Mouse (Mus musculus) hindbrain, embryonic 16.5 days (tissue): ENCODE results near the gene Lgals4. TPM values are rescaled to one million over a fixed set of nuclear protein-coding genes. Genes with fewer than 3 reads are reported as not detected.
"Not testable (repeated sequence)": the region's sequence is repeated elsewhere in the genome, so short reads cannot be mapped to it uniquely, and the experiment has no call there.

ENCODE experiments used
- ATAC-seq: fragments of 200-750 bp; cut with Nextera tagmentation; 2 replicates; pipeline ENCODE4 v1.8.0; 2017; ENCODE audit warnings: moderate TSS enrichment, moderate library complexity
- H3K27ac ChIP-seq: fragments of 300-500 bp; sonication (generic); 2 replicates; pipeline ENCODE4 v1.5.1; 2014; ENCODE audit warnings: low read depth, mild to moderate bottlenecking, control low read depth, low read length, moderate library complexity
- H3K27me3 ChIP-seq: fragments of 300-500 bp; sonication (generic); replicated peaks from 2 replicates; pipeline ENCODE4 v1.6.1; 2014; ENCODE audit warnings: low read length; ENCODE audit not compliant: control insufficient read depth, insufficient read depth
- H3K36me3 ChIP-seq: fragments of 300-500 bp; sonication (generic); 2 replicates; pipeline ENCODE4 v1.6.1; 2014; ENCODE audit warnings: mild to moderate bottlenecking, low read length, moderate library complexity, mixed read lengths; ENCODE audit not compliant: control insufficient read depth, insufficient read depth
- H3K4me1 ChIP-seq: fragments of 300-500 bp; sonication (generic); 2 replicates; pipeline ENCODE4 v1.6.1; 2014; ENCODE audit warnings: low read depth, low read length; ENCODE audit not compliant: control insufficient read depth, insufficient read depth
- H3K4me2 ChIP-seq: fragments of 300-500 bp; sonication (generic); 2 replicates; pipeline ENCODE4 v1.6.1; 2014; ENCODE audit warnings: mild to moderate bottlenecking, low read length, control low read depth, moderate library complexity
- H3K4me3 ChIP-seq: fragments of 300-500 bp; sonication (generic); 2 replicates; pipeline ENCODE4 v1.5.1; 2014; ENCODE audit warnings: mild to moderate bottlenecking, low read length, control low read depth, moderate library complexity
- H3K9ac ChIP-seq: fragments of 300-500 bp; sonication (generic); 2 replicates; pipeline ENCODE4 v1.6.1; 2014; ENCODE audit warnings: low read depth, mild to moderate bottlenecking, control low read depth, low read length, moderate library complexity
- H3K9me3 ChIP-seq: fragments of 300-500 bp; sonication (generic); 2 replicates; pipeline ENCODE4 v1.6.1; 2014; ENCODE audit warnings: mild to moderate bottlenecking, low read length, moderate library complexity; ENCODE audit not compliant: control insufficient read depth
- WGBS: fragments of 180-500 bp; shearing (Covaris S2); extraction: QIAGEN DNeasy Blood & Tissue Kit; methylation state at CpG from one replicate; pipeline ENCODE4 v1.1.7; 2014; 5-methylcytosine and 5-hydroxymethylcytosine counted together
- polyA plus RNA-seq: library from polyadenylated mRNA; unstranded; fragments of >200 nt; fragmentation: Nextera tagmentation; extraction: Ambion mirVana; gene quantifications from 2 replicates; pipeline ENCODE4 v1.2.1, GENCODE M21; 2015

Gene Lgals4
- polyA plus RNA-seq, 1 experiment from 2014 or later, result 5.3 TPM

GRCm38 (mm10) chr7:28879606-28880005 is 46.0 kb downstream of the Lgals4 start:
- no peaks in the 10 kb centered on the region for H3K27me3 ChIP-seq
- H3K9ac ChIP-seq, result no peak overlapping the region
- no peak overlapping the region for H3K4me3 ChIP-seq
- no peaks in the 10 kb centered on the region for H3K9me3 ChIP-seq
- no peaks in the 10 kb centered on the region for H3K36me3 ChIP-seq
- H3K4me1 ChIP-seq, result no peaks in the 10 kb centered on the region
- H3K27ac ChIP-seq, result no peak overlapping the region
- 72% methylated on average over 7 of the region's 7 CpGs for WGBS
- ATAC-seq, result no peak
- H3K4me2 ChIP-seq, result no peak overlapping the region

GRCm38 (mm10) chr7:28880554-28880953 is 46.9 kb downstream of the Lgals4 start:
- WGBS, result 65% methylated on average over 10 of the region's 10 CpGs
- Histone ChIP-seq H3K4me2 (no peak overlapping the region), H3K4me1 (no peaks in the 10 kb centered on the region), H3K36me3 (no peaks in the 10 kb centered on the region), H3K27ac (no peak overlapping the region), H3K9me3 (no peaks in the 10 kb centered on the region), H3K9ac (no peak overlapping the region), H3K4me3 (no peak overlapping the region), H3K27me3 (no peaks in the 10 kb centered on the region)
- no peak for ATAC-seq

GRCm38 (mm10) chr7:28881199-28881598 is 47.5 kb downstream of the Lgals4 start, which contains the start of gene Capn12:
Gene Capn12 (plus strand): TSS chr7:28881422.
- Histone ChIP-seq H3K27ac (no peak within 1 kb of the TSS), H3K4me1 (no peaks in the 10 kb centered on the region), H3K36me3 (no peaks in the 10 kb centered on the region), H3K4me3 (no peak within 1 kb of the TSS), H3K27me3 (no peaks in the 10 kb centered on the region), H3K9ac (no peak within 1 kb of the TSS), H3K4me2 (no peak within 1 kb of the TSS), H3K9me3 (no peaks in the 10 kb centered on the region)
- no peak for ATAC-seq
- WGBS, result 40% methylated on average over 13 of the region's 13 CpGs

- no peak for ATAC-seq
- WGBS, result 75% methylated on average over 11 of the region's 11 CpGs
These were observed 49.4 kb downstream of the Lgals4 start for GRCm38 (mm10) chr7:28883039-28883438.

GRCm38 (mm10) chr7:28883704-28884103 is 50.0 kb downstream of the Lgals4 start:
- H3K9ac ChIP-seq, H3K4me1 ChIP-seq, H3K9me3 ChIP-seq, H3K4me3 ChIP-seq, H3K4me2 ChIP-seq, H3K27ac ChIP-seq, H3K36me3 ChIP-seq, ATAC-seq: not testable (repeated sequence)
- 96% methylated on average over 3 of the region's 4 CpGs for WGBS
- H3K27me3 ChIP-seq, result peaks cover 12% of the 10 kb centered on the region

More at GRCm38 (mm10) chr7:28883039-28883438, 49.4 kb downstream of the Lgals4 start:
- Histone ChIP-seq H3K9me3 (no peaks in the 10 kb centered on the region), H3K4me1 (no peaks in the 10 kb centered on the region), H3K4me2 (no peak overlapping the region), H3K4me3 (no peak overlapping the region), H3K36me3 (no peaks in the 10 kb centered on the region), H3K9ac (no peak overlapping the region), H3K27ac (no peak overlapping the region), H3K27me3 (peaks cover 8% of the 10 kb centered on the region; the same call in 1 of the 2 replicates)

GRCm38 (mm10) chr7:28886486-28886885 is 52.8 kb downstream of the Lgals4 start:
- Histone ChIP-seq H3K4me1 (peaks cover 8% of the 10 kb centered on the region), H3K27ac (no peak overlapping the region), H3K4me2 (no peak overlapping the region), H3K9me3 (no peaks in the 10 kb centered on the region), H3K27me3 (peaks cover 20% of the 10 kb centered on the region), H3K9ac (no peak overlapping the region), H3K36me3 (peaks cover 9% of the 10 kb centered on the region), H3K4me3 (no peak overlapping the region)
- no peak for ATAC-seq
- 26% methylated on average over 14 of the region's 14 CpGs for WGBS

- ATAC-seq, result peak; percentile 53
- H3K4me2 ChIP-seq, result peak overlapping the region; percentile 66
- WGBS, result 1% methylated on average over 27 of the region's 27 CpGs
- H3K9ac ChIP-seq, result peak overlapping the region; percentile 57
- H3K27ac ChIP-seq, result no peak overlapping the region
- peaks cover 21% of the 10 kb centered on the region for H3K36me3 ChIP-seq
- H3K4me3 ChIP-seq, result peak overlapping the region; percentile 40
- peaks cover 20% of the 10 kb centered on the region for H3K27me3 ChIP-seq
- peaks cover 8% of the 10 kb centered on the region for H3K4me1 ChIP-seq
- no peaks in the 10 kb centered on the region for H3K9me3 ChIP-seq
These were observed 55.1 kb downstream of the Lgals4 start for GRCm38 (mm10) chr7:28888701-28889161.

Other genes with a start within 250 kb of the Lgals4 start
- 11.1 and 23.4 TPM in 2 replicates for gene Samd4b, start 235.7 kb upstream of the Lgals4 start, polyA plus RNA-seq
- gene Pak4, start 235.7 kb upstream of the Lgals4 start, polyA plus RNA-seq, result 18.2 and 21.5 TPM in 2 replicates
- gene Acp7, start 202.5 kb upstream of the Lgals4 start, polyA plus RNA-seq, result 0.31 and 0.34 TPM in 2 replicates
- gene Fbxo27, start 141.0 kb upstream of the Lgals4 start, polyA plus RNA-seq, result 12.9 and 16.6 TPM in 2 replicates
- 4.7 and 5.4 TPM in 2 replicates for gene Fbxo17, start 117.0 kb upstream of the Lgals4 start, polyA plus RNA-seq
- gene Mrps12, start 92.0 kb upstream of the Lgals4 start, polyA plus RNA-seq, result 107 and 113 TPM in 2 replicates
- gene Sars2, start 91.9 kb upstream of the Lgals4 start, polyA plus RNA-seq, result 18.7 and 20.8 TPM in 2 replicates
- 0.72 and 1.1 TPM in 2 replicates for gene Ccer2, start 77.7 kb upstream of the Lgals4 start, polyA plus RNA-seq
- gene Sirt2, start 67.1 kb upstream of the Lgals4 start, polyA plus RNA-seq, result 128 and 130 TPM in 2 replicates
- gene Nfkbib, start 66.3 kb upstream of the Lgals4 start, polyA plus RNA-seq, result 70.2 and 72.2 TPM in 2 replicates
- 2.8 and 2.9 TPM in 2 replicates for gene Rinl, start 44.9 kb upstream of the Lgals4 start, polyA plus RNA-seq
- 117 and 127 TPM in 2 replicates for gene Hnrnpl, start 25.3 kb upstream of the Lgals4 start, polyA plus RNA-seq
- gene Ech1, start 8.6 kb upstream of the Lgals4 start, polyA plus RNA-seq, result 115 and 117 TPM in 2 replicates
- gene Lgals7, start 30.0 kb downstream of the Lgals4 start, polyA plus RNA-seq, result 4.9 and 5.3 TPM in 2 replicates
- 0.54 and 0.70 TPM in 2 replicates for gene Capn12, start 47.6 kb downstream of the Lgals4 start, polyA plus RNA-seq
- 146 and 172 TPM in 2 replicates for gene Actn4, start 128.5 kb downstream of the Lgals4 start, polyA plus RNA-seq
- gene Eif3k, start 148.0 kb downstream of the Lgals4 start, polyA plus RNA-seq, result 282 and 295 TPM in 2 replicates
- 10.7 and 13.8 TPM in 2 replicates for gene Map4k1, start 148.2 kb downstream of the Lgals4 start, polyA plus RNA-seq